Mouse (Mus musculus) left cerebral cortex, postnatal 14 days (tissue): ENCODE measurements around the gene Herc6. TPM values are rescaled to one million over a fixed set of nuclear protein-coding genes. Genes with fewer than 3 reads are reported as not detected.

Experiments used
- DNase-seq, 2 experiments: peaks; one replicate each; pipeline ENCODE4 v3.0.0; 2021 to 2022; ENCODE audit warnings: low spot score in 2 of 2, mixed read lengths in 1 of 2
- intact Hi-C: fragments of 180-260 bp; cut with DNase I; formaldehyde crosslinking; loops from one replicate; pipeline ENCODE4 v1.15.1; 2025
- total RNA-seq, 2 experiments: library from RNA; stranded (reverse); gene quantifications; 2 replicates each; pipeline ENCODE4 v1.2.3; 2021

Gene Herc6
- total RNA-seq, 2 experiments from 2014 or later = 4.8 to 6.5 TPM

DNA sequence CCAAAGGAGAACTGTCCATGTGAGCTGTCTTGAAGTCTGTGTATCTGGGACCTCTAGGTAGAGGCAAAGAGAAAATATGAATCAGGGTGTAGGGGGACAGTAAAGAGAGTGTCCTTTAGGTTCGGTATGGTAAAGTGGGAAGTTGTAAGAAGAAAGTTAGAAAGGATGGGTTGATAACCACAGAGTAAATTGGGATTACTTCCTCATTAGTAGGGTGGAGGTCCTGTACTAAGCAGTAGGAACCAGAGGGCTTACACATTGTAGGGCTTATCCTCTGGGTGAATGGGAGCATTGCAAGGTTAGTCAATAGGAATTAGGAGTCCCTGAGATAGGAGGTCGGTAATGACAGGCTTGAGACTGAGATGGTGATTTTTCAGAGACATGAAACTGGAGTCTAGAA is 13.2 kb upstream of the Herc6 start:
- DNase-seq = no peak
- intact Hi-C loops = loop anchor here (2.0 kb wide), 1 partner anchor 759 kb away; no protein-coding TSS in a partner anchor

DNA sequence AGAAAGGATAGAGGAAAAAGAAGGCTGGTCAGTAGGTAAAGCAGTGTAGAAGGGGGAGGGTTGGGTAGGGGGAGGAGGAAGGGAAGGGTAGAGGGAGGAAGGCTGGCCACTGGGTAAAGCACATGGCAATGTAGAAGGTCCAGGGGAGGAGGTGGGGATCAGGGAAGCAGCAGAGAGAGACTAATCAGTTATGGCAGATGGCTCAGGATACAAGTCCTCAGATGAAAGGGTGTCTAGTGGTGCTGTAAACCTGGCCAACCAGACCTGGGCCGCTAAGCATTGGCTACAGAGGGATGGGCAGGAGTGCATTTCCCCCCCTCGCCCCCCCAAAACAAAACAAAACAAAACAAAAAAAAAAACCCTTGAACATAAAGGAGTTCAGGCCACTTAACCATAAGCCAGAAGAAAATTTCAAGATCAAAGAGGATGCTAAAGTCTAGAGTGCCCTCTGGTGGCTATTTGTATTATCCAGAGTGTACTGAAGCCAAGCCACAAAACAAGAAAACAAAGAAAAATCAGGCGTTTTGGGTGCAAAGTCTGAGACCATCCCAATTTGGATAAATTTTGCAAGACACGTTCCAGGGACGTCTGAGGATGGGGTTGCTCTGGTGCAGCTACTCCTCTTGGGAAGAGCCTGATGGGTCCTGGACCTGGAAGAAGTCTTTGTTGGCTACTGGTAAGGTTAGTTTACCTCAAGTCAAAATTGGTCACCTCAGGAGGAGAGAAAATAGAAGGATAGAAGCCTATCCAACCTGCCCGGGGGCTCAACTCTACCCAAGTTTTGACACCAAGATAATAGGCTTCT is 10.4 kb upstream of the Herc6 start:
- peak; percentile 77 for DNase-seq
- intact Hi-C loops = loop anchor here (2.0 to 5.0 kb wide), 2 partner anchors 140 to 287 kb away; no protein-coding TSS in a partner anchor

DNA sequence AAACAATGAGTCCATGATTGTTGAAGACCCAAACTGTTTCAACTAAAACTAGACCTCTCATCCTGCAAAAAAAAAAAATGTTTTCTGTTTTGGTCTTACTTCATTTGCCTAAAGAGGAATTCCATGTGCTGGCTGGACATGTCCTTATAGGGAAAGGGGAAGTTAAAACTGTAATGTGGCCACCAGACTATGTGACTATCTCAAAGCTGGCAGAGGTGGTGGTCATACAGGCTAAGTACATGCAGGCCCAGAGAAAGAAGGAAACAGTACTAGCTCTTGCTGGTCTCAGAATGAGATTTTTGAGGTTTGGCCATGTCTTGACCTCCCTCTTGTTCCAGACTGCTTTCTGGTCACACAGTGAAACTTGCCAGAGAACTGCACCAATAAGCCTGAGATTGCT is 9.2 kb upstream of the Herc6 start:
- DNase-seq = no peak
- intact Hi-C loops = loop anchor here (2.0 to 5.0 kb wide), 2 partner anchors 141 to 286 kb away; no protein-coding TSS in a partner anchor

DNA sequence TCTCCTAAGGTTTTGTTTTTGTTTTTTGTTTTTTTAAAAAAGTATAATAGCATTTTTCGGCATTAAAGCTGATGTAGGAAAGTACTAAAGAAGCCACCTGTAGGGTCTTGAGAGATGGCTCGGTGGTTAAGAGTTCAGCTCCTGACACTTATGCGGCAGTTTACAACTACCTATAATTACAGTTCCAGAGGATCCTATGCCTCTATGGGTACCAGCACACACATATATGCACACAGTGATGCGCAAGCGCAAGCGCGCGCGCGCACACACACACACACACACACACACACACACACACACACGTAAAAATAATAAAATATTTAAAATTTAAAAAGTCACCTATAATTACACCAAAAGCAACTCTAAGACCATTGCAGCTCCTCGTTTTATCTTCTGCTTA is 795 bp downstream of the Herc6 start:
- intact Hi-C loops = no loop called here
- no peak for DNase-seq

DNA sequence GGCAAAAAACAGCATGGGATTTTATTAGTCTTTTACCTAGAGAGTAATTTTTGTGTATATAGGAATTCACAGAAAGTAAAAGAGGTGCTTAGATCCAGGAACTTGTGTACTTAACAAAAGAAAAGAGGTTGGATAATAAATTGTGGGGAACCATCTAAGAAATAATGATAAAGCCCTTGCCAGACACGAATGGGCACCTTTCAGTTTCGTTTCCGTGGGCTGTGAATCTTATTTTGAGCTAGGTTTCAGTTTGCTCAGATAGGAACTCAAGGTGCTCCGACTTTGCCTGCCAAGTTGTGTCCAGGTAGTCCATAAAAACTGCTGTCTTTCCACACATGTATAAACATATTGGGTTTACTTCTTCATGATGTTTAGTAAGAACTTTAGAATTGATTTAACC is 1.6 kb downstream of the Herc6 start:
- intact Hi-C loops = no loop called here
- no peak for DNase-seq

DNA sequence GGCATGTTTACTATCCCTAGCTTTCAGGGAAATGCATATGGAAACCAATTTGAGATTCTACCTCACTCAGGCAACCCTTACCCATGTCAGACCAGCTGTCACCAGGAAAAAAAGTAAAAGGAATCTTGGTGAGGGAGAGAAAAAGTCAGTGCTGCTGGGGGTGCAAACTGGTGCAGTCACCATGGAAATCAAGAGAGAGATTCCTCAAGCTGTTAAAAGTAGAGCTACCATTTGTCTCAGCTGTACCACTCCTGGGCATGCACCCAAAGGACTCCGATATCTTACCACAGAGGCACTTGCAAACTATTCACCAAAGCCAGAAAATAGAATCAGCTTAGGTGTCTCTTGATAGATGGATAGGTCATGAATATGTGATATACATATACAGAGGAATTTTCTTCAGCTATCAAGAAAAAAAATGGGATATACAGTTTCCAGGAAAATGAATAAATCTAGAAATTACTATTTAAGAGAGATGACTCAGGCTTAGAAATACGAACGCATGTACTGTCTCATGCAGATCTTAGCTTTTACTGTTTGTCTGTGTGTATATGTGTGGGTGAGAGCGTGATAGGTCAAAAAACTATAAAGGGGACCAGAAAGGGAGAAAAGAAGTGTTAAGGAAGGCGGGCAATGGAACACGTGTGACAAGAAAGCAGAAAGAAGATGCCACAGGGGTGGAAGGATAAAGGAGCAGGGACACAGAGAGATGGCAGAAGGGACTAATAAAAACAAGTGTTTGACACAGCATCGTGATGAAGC is 24.9 kb downstream of the Herc6 start:
- intact Hi-C loops = loop anchor here (5.0 kb wide), 1 partner anchor 97 kb away; the partner anchor contains the start of gene Lancl2
- DNase-seq = peak; percentile 56 to 87

DNA sequence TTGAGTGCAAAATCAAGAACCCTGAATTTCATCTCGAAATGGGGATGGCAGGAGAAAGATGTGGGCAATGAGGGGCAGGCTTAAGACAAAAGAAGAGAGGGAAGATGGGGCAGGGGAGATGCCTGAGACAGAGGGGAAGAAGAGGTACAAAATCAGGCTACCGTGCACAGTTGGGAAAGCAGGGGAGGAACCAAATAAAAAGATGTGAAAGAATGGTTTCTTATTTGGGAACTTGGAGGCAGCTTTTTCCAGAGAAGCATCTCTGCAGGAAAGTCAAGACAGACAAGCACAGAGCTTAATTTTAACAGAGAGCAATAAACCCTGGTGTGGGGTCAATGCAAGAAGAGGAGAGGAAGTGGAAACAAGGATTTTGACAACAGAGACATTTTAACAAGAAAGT is 27.2 kb downstream of the Herc6 start:
- no peak for DNase-seq
- intact Hi-C loops = loop anchor here (5.0 kb wide), 1 partner anchor 94 kb away; the partner anchor contains the start of gene Lancl2

DNA sequence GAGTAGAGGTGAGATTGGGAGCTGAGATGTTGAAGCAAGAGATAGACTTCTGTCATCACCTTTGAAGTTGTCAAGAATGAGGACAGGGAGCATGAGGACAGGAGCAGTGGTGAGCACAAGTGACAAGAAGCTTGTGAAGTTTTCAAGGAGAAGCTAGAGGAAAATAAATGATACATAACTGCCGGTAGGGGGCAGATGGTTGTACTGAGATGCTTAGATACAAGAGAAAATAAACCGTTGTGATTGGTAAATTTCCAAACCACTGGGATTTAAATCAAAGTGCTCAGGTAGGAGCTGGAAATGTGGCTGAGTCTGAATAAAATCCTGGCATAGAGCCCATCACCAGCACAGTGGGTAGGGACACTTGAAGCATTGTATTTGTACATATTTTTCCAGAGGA is 28.8 kb downstream of the Herc6 start:
- intact Hi-C loops = loop anchor here (5.0 kb wide), 1 partner anchor 93 kb away; the partner anchor contains the start of gene Lancl2
- DNase-seq = peak in 1 of 2 experiments; percentile 16

DNA sequence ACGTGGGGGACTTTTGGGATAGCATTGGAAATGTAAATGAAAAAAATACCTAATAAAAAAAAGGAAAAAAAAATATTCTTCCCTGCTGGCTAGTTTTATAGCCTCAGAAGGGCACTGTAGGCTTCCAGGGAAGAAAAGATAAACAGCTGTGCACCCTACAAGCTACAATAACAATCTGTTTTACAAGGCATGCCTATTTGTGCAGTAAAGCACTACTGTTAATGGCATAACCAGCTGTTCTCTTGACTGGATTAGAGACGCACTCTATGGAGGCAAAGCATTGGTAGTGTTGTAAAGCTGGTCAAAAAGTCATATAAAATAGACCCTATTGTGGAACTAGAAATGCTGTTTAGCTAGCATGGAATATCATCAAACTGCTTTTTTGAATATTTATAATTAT is 35.0 kb downstream of the Herc6 start:
- DNase-seq = no peak
- intact Hi-C loops = no loop called here

DNA sequence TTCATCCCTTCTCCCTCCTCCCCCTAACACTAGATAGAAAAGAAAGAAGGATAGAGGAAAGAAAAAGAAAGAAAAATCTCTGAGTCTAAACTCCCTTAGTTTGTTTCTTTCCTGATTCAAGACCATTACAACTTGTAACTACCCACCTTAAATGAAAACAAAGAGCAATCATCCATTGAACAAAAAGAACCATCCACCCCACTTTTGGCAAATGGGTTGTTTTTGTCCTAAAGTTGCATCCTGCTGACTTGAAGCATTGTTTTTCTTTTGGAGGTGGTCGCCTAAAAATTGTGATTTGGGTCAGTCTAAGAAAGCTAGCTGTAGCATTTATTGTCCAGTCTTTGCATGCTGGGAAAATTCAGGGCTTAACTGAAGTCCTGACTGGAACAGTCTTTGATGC is 58.7 kb downstream of the Herc6 start:
- no peak for DNase-seq
- intact Hi-C loops = no loop called here

DNA sequence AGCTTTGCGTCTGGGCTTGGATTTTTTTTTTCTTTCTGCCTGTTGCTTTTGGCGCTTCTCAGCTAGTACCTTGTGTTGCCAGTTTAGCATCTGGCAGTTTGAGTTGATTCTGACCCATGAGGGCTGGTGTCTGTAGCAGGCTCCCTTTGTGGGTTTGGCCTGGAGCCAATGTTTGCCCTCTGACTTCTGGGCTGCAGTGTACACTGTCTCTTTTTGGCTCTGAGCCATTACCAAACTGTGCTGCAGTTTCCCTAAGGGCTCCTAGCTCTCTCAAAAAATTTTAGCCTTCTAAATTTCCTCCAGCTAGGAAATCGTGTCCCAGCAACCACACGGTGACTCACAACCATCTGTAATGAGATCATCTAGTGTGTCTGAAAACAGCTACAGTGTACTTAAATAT is 61.0 kb downstream of the Herc6 start:
- intact Hi-C loops = no loop called here
- DNase-seq = peak; percentile 63 to 71

DNA sequence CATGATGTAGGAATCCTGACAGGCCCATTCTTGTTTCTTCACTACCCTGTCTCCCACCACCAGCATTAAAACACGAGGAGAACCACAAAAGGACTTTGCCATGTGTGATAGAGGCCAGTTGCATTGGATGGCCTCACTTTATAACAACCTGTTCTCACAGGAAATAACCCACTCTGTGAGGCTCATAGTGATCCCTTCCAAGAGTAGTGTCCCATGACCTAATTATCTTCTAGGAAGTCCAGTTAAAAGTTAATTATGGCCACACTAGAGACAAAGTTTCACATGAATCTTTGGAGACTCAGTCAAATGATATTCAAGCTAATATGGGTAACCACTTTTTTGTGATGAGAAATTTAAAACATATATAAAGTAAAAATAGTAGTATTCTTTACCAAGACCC is 66.5 kb downstream of the Herc6 start:
- DNase-seq = no peak
- intact Hi-C loops = no loop called here

DNA sequence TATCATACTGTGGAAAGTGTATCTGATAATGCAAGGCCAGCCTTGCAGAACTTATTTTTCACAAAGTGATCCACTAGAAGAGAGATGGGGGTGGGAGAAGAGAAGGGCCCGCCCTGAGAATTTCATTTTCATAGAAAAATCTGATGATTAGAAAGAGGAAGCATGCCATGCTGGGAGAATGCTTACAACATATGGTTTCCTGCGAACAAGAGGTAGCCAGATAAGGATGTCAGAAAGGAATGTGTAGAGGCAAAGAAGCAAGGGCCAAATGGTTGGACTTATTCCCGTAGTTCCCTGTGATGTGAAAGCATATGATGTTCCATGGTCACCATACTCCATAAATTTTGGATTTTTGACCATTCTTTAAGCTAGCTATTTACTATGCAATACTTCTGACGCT is 80.5 kb downstream of the Herc6 start:
- DNase-seq = no peak
- intact Hi-C loops = no loop called here

DNA sequence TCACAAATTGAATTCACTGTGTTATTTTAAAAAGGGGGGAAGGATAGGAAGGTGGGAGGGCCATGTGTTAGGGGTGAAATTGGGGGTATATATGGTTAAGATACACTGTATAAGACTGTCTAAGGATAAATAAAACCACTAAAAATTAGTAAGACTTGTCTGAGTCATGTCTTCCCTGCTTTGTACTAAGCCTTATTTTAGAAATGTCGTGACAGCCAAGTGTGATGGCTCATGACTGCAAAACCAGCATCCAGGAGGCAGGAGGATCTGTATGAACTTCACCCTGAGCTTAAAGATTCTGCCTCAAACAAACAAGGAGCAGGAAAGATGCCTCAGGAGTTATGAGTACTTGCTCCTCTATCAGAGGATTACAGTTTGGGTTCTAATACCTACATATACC is 103.4 kb downstream of the Herc6 start:
- peak in 1 of 2 experiments; percentile 28 for DNase-seq
- intact Hi-C loops = no loop called here

DNA sequence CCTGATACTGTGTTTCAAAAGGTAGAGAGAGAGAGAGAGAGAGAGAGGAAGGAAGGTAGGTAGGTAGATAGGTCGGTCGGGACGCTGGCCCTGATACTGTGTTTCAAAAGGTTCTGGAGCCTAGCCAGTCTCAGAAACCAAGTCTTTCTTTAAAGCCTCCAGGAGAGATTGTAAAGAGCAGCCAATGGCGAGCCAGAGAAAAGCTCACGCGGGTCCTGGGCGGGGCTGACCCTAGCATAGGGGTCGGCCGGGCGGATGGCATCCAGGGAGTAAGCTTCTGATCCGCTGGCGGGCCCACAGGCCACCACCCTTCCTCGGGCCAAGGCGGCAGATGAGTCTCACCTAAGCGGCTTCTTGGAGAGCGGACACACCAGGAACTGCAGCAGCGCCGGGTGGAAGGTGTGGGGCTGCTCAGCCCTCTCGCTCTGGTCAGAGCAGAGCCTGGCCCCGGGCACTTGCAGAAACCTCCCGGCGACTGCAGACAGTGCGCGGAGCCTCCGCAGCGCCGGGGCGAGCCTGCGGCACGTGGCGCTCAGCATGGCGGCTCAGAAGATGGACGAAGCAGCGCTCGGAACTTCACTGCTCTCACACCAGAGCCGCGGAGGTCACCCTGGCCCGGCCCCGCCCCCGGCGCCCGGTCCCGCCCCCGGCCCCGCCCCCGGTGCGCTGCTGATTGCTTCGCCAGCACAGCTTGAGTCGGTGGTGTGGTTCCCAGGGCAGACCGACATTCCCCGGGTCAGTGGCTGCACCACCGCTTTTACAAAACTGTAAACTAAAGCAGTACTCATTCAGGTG is 110.9 kb downstream of the Herc6 start, which contains the start of gene Pyurf:
TSS of gene Pyurf (minus strand) at position 612 of the 795 bp plus-strand sequence.
- DNase-seq = peak; percentile 81 to 85
- intact Hi-C loops = no loop called here

DNA sequence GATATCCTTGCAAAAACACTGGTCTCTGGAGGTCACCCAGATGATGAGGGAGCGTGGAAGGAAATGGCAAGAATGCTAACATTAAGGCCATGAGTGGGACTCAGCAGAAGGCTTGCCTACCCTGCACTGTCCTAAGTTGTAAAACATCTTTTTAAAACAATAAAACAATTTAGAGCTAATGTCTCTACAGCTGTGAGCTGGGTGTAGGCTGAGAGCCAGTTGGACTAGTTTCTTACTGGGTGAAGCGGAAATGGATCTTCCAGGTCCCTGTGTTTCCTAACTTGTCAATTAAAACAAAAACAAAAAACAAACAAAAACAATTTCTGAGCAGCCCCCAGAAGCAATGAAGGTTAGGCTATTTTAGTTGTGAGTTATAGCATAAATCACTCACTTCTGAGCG is 112.3 kb downstream of the Herc6 start:
- intact Hi-C loops = no loop called here
- no peak for DNase-seq

DNA sequence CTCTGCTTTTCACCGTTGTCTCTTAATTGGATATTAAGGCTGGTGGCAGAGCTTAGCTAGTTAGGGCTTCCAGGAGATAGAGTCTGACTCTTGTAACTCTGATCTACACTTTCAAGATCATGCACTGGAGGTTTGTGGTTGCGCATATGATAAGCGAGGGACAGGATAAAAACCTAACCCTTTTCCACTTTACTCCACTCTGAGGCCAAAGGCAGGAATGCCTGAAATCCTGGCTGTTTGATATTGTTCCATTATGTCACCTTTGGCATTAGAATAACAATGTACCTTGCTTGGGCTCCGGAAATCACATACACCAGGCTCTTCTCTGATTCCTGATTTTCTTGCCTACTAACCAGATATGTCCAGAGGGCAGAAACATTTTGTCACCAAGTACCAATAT is 120.9 kb downstream of the Herc6 start:
- DNase-seq = no peak
- intact Hi-C loops = loop anchor here (5.0 to 10.0 kb wide), 2 partner anchors 94 to 123 kb away; partner anchors contain the start of gene Vopp1

DNA sequence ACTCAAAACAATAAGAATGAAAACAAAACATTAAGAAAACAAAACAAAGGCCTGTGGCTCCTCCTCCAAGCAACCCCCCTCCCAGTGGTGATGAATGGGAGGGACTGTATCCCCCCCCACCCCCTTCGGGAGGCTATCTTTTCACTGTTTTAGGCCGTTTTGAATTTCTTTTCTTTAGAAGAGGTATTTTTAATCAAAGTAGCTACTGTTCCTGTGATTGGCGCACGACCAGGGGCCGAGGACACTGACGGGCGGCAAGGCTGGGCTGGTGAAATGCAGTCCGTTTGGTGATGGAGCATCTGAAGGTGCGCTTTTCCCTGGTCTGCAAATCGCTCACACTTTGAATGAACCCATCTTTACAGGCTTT is 121.6 kb downstream of the Herc6 start, which contains the start of gene Lancl2:
TSS of gene Lancl2 (plus strand) at position 165 of the 367 bp plus-strand sequence.
- intact Hi-C loops = loop anchor here (5.0 to 10.0 kb wide), 2 partner anchors 95 to 122 kb away; partner anchors contain the start of gene Vopp1
- DNase-seq = peak; percentile 39 to 43
